Mouse (Mus musculus) lung, postnatal 0 days (tissue): ENCODE measurements around the gene Sulf2.

Experiments
- CTCF ChIP-seq: IDR thresholded peaks from 2 replicates; pipeline ENCODE4 v1.5.1; 2016; ENCODE audit warnings: antibody characterized with exemption, mild to moderate bottlenecking
- EP300 ChIP-seq: IDR thresholded peaks from 2 replicates; pipeline ENCODE4 v1.6.1; 2016; ENCODE audit warnings: antibody characterized with exemption, mild to moderate bottlenecking, control low read depth

DNA sequence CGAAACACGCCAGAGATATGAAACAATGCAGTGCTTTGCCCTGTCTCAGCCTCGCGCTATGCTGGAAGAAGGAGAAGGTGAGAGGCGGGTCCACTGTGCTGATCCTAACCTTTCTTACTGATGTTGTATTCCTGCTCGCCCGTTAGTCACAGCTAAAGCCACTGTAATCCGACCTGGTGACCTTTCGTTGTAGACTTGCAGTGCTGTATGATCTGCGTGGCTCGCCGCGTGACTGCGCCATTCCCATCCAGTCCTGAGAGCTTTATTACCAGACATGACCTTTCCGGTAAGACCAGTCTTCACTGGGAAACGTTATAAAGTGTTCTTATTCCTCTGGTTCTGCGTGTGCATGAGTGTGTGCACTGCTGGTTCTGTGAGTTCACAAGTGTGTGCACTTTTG, 104.0 kb downstream of the Sulf2 start:
- TF ChIP-seq CTCF (no peak), EP300 (no peak)
